Mouse (Mus musculus): ENCODE results near the gene Mt1.
A peak's percentile ranks its signal among the peaks of the same experiment; 100 is the strongest.

The Mt1 gene

GRCm38 (mm10) chr8:94172809-94173732 is 5.8 kb upstream of the Mt1 start:
- no peak for DNase-seq (ENCODE audit: low spot score in 2 of 2)

GRCm38 (mm10) chr8:94173848-94174403 is 5.0 kb upstream of the Mt1 start:
- DNase-seq (ENCODE audit: low spot score in 2 of 2), result no peak

GRCm38 (mm10) chr8:94174619-94175213 is 4.2 kb upstream of the Mt1 start:
- DNase-seq (ENCODE audit: low spot score in 2 of 2), result no peak

GRCm38 (mm10) chr8:94177716-94178390 is 1.0 kb upstream of the Mt1 start:
- DNase-seq (ENCODE audit: low spot score in 2 of 2), result no peak

GRCm38 (mm10) chr8:94179713-94180560 is 1.1 kb downstream of the Mt1 start:
- DNase-seq (ENCODE audit: low spot score in 2 of 2), result no peak

GRCm38 (mm10) chr8:94180561-94180908 is 1.7 kb downstream of the Mt1 start:
- DNase-seq (ENCODE audit: low spot score in 2 of 2), result no peak

DNA sequence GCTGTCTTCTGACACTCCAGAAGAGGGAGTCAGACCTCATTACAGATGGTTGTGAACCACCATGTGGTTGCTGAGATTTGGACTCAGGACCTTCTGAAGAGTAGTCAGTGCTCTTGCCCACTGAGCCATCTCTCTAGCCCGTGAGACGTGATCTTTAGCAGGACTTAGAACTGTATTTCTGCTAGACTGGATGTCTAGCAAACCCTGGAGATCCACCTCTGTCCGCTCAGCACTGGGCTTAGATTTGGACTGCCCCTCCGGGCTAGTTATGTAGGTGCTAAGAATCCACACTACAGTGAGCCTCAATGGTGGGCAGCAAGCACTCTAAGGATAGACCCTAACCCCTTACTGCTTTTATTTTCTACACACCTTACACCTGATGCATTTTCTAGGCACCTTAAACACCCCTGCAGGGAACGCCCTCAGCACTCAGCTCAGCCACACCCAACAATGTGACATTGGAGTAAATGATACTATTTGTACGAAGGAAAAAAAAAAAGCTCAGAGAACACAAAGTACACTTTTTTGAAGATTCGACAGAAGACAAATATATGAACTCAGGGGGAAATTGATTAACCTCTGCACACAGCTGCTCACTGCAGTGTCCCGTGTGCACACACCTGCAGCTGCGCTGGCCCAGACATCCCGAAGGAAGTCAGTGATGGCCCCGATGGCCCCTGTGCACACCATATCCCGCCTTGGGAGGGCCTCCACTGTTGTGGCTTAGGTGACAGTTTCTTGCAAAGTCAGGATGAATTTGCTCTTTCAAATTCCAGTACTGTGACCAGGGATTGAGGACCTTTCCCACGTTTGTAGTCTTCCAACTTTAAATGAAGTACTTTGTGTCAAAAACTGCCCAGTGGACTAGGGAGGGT is 3.4 kb downstream of the Mt1 start:
- no peak for DNase-seq (ENCODE audit: low spot score in 2 of 2)

- peak in 1 of 2 experiments; percentile 32 for DNase-seq (ENCODE audit: low spot score in 2 of 2)
These were observed 4.2 kb downstream of the Mt1 start for GRCm38 (mm10) chr8:94183117-94183516.

- no peak for DNase-seq (ENCODE audit: low spot score in 2 of 2)
These were observed 5.5 kb downstream of the Mt1 start for GRCm38 (mm10) chr8:94184357-94184843.

- no peak for DNase-seq (ENCODE audit: low spot score in 2 of 2)
These were observed 6.9 kb downstream of the Mt1 start for GRCm38 (mm10) chr8:94185791-94186190.

DNA sequence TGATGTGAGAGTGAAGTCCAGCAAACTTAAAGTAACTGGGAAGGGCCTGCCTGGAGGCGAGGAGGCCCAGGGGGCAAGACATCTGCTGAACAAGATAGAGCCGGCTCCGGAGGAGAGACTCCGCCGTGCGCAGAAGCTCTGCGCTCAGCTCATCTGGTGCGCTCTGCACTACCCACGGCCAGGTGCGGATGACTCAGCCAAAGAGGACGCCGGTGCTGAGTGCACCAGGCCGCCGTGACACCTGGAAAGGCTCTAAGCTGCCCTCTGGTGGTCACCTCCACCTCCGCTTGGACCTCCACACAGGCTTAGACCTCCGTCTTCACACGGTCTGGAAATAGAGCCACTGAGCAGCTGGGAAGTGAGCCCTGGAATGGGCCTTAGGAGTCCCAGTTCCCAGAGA is 7.7 kb downstream of the Mt1 start:
- peak; percentile 47 to 67 for DNase-seq (ENCODE audit: low spot score in 2 of 2)

DNA sequence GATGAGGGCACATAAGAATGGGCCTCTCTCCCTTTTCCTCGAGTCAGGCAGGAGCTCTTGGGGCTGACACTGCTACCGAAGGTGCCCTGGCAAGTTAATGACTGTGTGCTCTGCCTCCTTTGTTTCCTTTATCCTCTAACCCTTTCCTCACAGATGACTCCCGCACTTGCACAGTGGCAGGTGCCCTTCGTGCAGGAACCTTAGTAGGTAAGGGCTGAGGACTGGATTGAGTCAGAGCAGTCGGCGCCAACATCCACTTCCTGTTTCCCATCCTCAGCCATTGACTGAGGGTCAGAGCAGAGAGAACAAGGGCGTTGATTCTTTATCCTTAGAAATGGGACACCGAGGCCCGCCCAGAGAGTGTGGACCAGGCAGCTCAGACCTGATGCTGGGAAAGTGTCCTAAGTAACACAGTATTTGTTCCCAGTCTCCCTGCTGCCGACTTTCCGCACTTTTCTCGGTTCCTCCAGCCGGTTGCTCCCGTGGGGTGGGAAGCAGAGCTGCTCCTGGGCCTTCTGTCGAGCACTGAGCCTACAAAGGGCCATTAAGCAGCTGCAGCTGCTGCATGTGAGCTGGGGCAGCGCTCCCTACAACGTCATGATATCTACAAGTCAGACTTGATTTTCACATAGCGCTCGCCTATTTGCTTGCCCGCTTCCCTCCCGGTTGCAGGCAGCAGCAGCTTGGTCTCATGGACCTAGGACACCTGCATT is 8.6 kb downstream of the Mt1 start:
- no peak for DNase-seq (ENCODE audit: low spot score in 2 of 2)

DNA sequence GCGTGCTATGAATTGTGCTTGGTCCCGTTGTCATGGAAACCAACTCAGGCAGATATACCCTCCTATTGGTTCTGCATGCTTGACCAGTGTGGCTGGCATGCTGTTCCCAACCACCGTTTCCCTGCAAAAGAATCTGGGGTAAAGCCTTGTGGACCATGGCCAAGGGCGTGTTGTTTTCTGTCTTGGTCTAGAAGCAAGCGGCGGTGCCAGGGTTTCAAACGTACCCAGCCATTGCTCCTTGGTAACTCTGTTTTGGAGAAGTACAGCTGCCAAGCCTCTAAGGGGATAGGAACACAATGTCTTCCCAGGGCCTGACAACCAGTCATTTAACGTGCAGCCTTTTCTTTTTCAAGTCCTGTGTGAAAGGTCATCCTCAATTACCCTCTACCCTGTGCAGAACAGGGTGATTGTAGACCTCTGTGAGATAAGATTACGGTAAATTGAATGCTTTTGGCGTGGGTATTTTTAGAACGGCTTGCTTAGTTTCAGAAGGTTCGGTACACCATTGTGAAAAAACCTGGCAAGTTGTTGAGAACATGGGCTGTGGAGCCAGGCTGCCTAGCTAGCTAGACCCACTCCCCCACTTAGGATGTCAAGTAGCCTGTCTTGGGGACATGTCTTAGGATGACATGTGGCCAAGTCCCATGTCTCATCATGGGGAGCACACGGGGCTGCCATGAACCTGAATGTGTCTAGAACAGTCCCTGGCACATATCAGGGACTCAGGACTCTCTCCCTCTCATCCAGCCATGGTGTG is 10.6 kb downstream of the Mt1 start:
- peak in 1 of 2 experiments; percentile 42 for DNase-seq (ENCODE audit: low spot score in 2 of 2)

DNA sequence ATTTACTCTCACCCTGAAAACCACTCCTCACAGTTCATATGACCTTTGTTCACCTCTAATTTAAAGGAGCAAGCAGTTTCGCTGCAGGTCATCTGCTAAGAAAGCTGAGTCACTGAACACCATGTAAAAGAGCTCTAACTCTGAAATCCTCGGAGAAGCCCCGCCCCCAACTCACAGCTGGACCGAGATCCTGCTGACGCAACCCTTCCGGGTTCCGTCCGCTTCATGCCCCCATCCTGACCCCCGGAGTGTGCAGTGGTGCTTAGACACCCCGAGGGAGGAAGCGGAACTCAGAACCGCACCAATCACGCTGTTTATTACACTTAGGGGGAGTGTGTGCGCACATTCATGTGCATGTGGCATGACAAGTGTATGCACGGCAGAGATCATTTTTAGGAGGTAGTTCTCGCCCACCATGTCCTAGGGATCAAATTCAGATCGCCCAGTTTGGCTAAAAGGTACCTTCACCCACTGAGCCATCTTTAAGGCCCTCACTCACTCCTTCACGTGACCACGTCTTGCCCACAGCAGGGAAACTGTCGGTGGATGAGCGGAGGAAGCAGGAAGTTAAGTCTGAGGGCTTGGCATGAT is 12.3 kb downstream of the Mt1 start:
- DNase-seq (ENCODE audit: low spot score in 2 of 2), result no peak

GRCm38 (mm10) chr8:94192926-94193325 is 14.0 kb downstream of the Mt1 start:
- DNase-seq (ENCODE audit: low spot score in 2 of 2), result no peak

DNA sequence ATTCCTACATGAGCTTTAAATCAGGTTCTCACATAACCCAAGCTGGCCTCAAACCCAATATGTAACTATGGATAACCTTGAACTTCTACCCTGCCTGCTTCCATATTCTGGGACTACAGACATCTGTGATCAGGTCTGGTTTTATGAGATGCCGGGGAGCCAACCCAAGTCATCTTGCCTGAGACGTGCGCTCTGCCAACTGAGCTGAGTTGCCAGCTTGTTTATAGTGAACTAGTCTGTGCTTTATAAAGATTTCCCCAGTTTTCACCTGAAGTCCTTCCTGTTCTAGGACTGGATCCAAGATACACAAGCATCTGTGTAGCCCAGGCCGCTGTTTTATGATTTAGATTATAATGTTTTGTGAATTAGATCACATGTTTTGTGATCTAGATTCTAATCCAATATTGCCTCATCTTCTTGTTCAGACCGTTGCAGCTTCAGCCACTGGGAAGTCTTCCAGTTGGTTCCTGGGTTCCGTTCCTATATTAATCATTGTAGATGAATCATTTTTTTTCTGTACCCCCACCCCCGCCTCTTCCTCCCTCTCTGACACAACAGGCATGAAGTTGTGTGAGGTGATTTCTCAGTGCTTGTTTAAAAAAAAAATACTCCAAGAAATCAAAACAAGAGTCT is 15.8 kb downstream of the Mt1 start:
- no peak for DNase-seq (ENCODE audit: low spot score in 2 of 2)

DNA sequence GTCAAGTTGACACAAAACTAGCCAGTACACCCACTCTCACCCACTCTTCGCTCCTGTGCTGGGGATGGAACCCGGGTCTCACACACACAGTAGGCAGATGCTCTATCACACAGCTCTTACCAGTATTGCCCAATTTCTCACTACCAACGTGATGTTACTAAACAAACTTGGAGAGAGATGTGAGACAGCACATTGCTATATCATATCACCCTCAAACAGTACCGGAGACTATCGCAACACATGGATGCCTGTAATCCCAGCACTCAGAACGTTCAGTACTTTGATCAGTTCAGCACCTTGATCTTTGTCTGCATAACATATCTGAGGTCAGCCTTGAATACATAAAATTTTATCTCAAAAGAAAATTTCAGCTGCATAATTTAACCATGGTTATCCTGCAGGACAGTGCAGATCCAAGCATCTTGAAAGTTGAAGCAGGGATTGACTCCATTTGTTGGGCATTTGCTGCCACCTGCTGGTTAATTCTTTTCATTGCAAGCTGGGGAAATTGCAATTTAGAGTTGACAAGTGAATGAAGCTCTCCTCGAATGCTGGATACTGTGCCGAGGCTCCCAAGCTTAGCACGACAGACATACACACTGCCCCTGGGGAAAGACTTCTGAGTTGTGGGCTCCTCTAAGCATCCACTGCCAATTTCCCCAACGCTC is 20.5 kb downstream of the Mt1 start:
- DNase-seq (ENCODE audit: low spot score in 2 of 2), result peak in 1 of 2 experiments; percentile 69
